16 mouse cellular contexts compared by ENCODE assay signal in genomic region chr1:163439002-163439401, GRCm38 (mm10).
"Had no signal": no experiment of that assay in that cellular context is flagged by ENCODE, and none has a peak within 500 bp of the region (broad histone marks: within the 10 kb centered on the region; RNA-seq: fewer than 3 reads in every experiment).

No protein-coding gene starts in this region.

- H3K4me1 ChIP-seq: neural tube, embryonic 13.5 days; neural tube, embryonic 15.5 days; stomach, embryonic 15.5 days had no signal

- H3K27ac ChIP-seq: neural tube, embryonic 13.5 days; neural tube, embryonic 15.5 days; stomach, embryonic 15.5 days; stomach, postnatal 0 days had no signal

- H3K36me3 ChIP-seq: neural tube, embryonic 13.5 days; neural tube, embryonic 15.5 days; stomach, embryonic 15.5 days had no signal

- H3K4me3 ChIP-seq: neural tube, embryonic 13.5 days; neural tube, embryonic 15.5 days; stomach, embryonic 15.5 days had no signal

- H3K9ac ChIP-seq: neural tube, embryonic 13.5 days; neural tube, embryonic 15.5 days; stomach, embryonic 15.5 days had no signal

- H3K4me2 ChIP-seq: neural tube, embryonic 13.5 days; neural tube, embryonic 15.5 days; stomach, embryonic 15.5 days had no signal

- H3K27me3 ChIP-seq: neural tube, embryonic 13.5 days; neural tube, embryonic 15.5 days; stomach, embryonic 15.5 days had no signal

- H3K9me3 ChIP-seq: neural tube, embryonic 13.5 days; neural tube, embryonic 15.5 days; stomach, embryonic 15.5 days had no signal

- DNase-seq: retina, postnatal 1 day; right cerebral cortex, adult 18-20 months; right cerebral cortex, postnatal 14 days; right cerebral cortex, postnatal 25 days; right cerebral cortex, postnatal 4 days; spleen, adult 18-20 months; thymus, adult 18-20 months; thymus, adult 2 months; thymus, postnatal 14 days; thymus, postnatal 25 days; thymus, postnatal 36 days; thymus, postnatal 4 days had no signal
